Mouse (Mus musculus): ENCODE measurements around the gene Slamf7. TPM values are rescaled to one million over a fixed set of nuclear protein-coding genes. Genes with fewer than 3 reads are reported as not detected.
A peak's percentile ranks its signal among the peaks of the same experiment; 100 is the strongest.

Slamf7 gene
- total RNA-seq, 2 experiments from 2014 or later, result not detected

DNA sequence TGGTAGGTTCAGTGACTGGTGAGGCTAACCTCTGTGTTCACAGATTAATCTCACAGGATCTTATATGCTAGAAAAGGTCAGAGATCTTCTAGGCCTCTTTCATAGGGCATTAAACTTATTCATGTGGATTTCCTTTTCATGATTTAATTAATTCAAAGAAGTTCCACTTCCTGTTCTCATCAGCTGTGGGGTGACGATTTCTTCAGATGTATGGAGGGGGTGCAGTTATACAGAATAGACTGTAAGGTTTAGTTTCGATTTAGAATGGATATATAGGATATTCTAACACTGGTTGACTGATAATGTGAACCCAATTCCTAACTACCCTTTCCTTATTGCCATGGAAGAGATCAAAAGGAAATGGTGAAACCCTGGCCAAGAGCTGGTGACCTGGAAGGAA, 8.6 kb upstream of the Slamf7 start:
- Histone ChIP-seq H3K27ac (no peak overlapping the region), H3K4me3 (no peak overlapping the region)
- no peak for DNase-seq (ENCODE audit: low spot score in 2 of 2)
- no peak for TF ChIP-seq CTCF (conservative IDR thresholded peaks at IDR 0.05)

- Histone ChIP-seq H3K27ac (no peak overlapping the region), H3K4me3 (no peak overlapping the region)
- DNase-seq (ENCODE audit: low spot score in 2 of 2), result no peak
- no peak for TF ChIP-seq CTCF (conservative IDR thresholded peaks at IDR 0.05)
These were observed 7.6 kb upstream of the Slamf7 start for GRCm38 (mm10) chr1:171660423-171660822.

GRCm38 (mm10) chr1:171658561-171658991, 5.7 kb upstream of the Slamf7 start:
- Histone ChIP-seq H3K4me3 (no peak overlapping the region), H3K27ac (peak overlapping the region; percentile 24; the same call in 1 of the 2 replicates)
- TF ChIP-seq CTCF (conservative IDR thresholded peaks at IDR 0.05), result peak; percentile 66
- peak; percentile 14 to 20 for DNase-seq (ENCODE audit: low spot score in 2 of 2)

DNA sequence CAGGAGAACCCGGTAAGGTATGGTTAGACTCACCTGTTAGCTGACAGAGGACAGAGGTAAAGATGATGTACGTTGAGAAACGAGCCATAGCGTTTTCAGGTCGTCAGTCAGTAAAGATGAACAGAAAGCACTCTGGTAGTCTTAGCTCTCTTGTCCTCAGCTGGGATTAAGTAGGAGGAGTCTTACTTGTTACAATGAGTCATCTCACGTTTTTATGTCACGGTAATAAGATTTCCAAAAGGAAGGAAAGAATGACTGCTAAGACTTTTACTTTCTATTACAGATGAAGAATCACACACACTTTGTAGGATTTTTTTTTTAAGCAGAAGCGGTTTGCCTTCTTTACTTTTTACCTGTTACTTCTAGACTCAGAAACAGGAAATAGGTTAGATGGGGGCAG, 4.0 kb downstream of the Slamf7 start:
- no peak overlapping the region for H3K27ac ChIP-seq
- H3K4me3 ChIP-seq, result no peak overlapping the region
- no peak for DNase-seq (ENCODE audit: low spot score in 2 of 2)
- no peak for TF ChIP-seq CTCF (conservative IDR thresholded peaks at IDR 0.05)

DNA sequence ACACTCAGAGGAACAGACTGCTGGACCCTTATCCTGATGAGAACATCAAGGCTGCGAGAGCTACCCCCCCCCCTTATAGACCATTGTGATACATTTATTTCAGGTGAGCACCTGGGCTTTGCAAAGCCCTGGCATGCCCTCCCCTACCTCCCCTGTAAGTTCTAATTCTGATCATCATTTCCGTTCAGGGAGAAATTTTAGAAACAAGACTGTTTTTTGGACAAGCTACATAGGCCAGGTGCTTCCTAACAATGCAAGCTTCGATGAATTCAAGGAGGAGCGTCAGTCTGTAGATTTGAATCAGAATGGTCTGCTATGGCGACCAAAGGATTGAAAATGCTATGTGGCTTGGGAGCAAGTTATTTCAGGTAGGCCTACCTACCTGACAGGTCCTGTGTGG, 5.1 kb downstream of the Slamf7 start:
- DNase-seq (ENCODE audit: low spot score in 2 of 2), result no peak
- TF ChIP-seq CTCF (conservative IDR thresholded peaks at IDR 0.05), result no peak

GRCm38 (mm10) chr1:171646429-171646940, 6.3 kb downstream of the Slamf7 start:
- DNase-seq (ENCODE audit: low spot score in 2 of 2), result no peak
- Histone ChIP-seq H3K27ac (no peak overlapping the region), H3K4me3 (no peak overlapping the region)
- no peak for TF ChIP-seq CTCF (conservative IDR thresholded peaks at IDR 0.05)

More for the DNA sequence above, 5.1 kb downstream of the Slamf7 start:
- H3K27ac ChIP-seq, result no peak overlapping the region
- no peak overlapping the region for H3K4me3 ChIP-seq

- TF ChIP-seq CTCF (conservative IDR thresholded peaks at IDR 0.05), result no peak
- no peak overlapping the region for H3K4me3 ChIP-seq
- H3K27ac ChIP-seq, result no peak overlapping the region
- no peak for DNase-seq (ENCODE audit: low spot score in 2 of 2)
These were observed 9.2 kb downstream of the Slamf7 start for GRCm38 (mm10) chr1:171643612-171644011.

GRCm38 (mm10) chr1:171640796-171641195, 12.0 kb downstream of the Slamf7 start:
- H3K4me3 ChIP-seq, result no peak overlapping the region
- no peak for TF ChIP-seq CTCF (conservative IDR thresholded peaks at IDR 0.05)
- DNase-seq (ENCODE audit: low spot score in 2 of 2), result no peak
- H3K27ac ChIP-seq, result no peak overlapping the region

GRCm38 (mm10) chr1:171638686-171639085, 14.1 kb downstream of the Slamf7 start:
- no peak for TF ChIP-seq CTCF (conservative IDR thresholded peaks at IDR 0.05)
- Histone ChIP-seq H3K4me3 (no peak overlapping the region), H3K27ac (no peak overlapping the region)
- DNase-seq (ENCODE audit: low spot score in 2 of 2), result no peak

- no peak for DNase-seq (ENCODE audit: low spot score in 2 of 2)
- no peak overlapping the region for H3K4me3 ChIP-seq
- no peak for TF ChIP-seq CTCF (conservative IDR thresholded peaks at IDR 0.05)
- no peak overlapping the region for H3K27ac ChIP-seq
These were observed 15.7 kb downstream of the Slamf7 start for GRCm38 (mm10) chr1:171637101-171637500.

- Histone ChIP-seq H3K4me3 (no peak overlapping the region), H3K27ac (no peak overlapping the region)
- no peak for DNase-seq (ENCODE audit: low spot score in 2 of 2)
- TF ChIP-seq CTCF (conservative IDR thresholded peaks at IDR 0.05), result no peak
These were observed 17.1 kb downstream of the Slamf7 start for GRCm38 (mm10) chr1:171635696-171636095.

DNA sequence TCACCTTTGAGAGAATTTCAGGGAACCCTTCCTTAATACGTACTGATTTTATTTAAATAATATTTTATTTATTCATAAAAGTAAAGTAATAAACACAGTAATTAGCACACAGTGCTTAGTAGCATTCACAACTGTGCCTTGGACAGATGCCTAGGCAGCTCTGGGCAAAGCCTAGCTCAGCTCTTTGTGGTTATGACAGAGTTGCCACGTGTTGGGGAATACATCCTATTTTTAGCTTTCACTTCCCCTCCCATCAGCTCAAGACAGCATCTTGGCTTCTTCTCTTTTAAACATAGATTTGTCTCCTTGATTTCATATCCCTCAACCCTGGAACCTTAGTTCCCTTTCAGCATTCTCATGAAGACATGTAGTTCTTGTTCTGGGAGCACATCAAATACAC, 21.4 kb downstream of the Slamf7 start:
- peak overlapping the region; percentile 39; the same call in 1 of the 2 replicates for H3K27ac ChIP-seq
- no peak for TF ChIP-seq CTCF (conservative IDR thresholded peaks at IDR 0.05)
- no peak overlapping the region for H3K4me3 ChIP-seq
- peak in 1 of 2 experiments; percentile 47 for DNase-seq (ENCODE audit: low spot score in 2 of 2)

DNA sequence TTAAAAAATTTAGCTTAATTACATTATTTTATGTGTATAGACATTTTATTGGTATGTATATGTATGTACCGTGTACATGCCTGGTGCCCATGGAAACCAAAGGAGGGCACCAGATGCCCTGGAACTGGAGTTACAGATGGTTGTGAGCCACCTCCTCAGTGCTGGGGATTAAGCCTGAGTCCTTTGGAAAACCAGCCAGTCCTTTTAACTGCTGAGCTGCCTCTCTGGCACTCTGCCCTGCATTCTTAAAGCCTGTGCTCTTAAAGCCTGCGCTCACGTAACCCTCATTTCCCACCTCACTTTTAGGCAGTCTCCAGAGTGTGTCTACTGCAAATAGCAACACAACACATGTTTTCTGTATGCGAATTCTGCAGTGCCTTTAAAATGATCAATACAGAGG, 21.9 kb downstream of the Slamf7 start:
- no peak for TF ChIP-seq CTCF (conservative IDR thresholded peaks at IDR 0.05)
- peak in 1 of 2 experiments; percentile 19 for DNase-seq (ENCODE audit: low spot score in 2 of 2)
- Histone ChIP-seq H3K27ac (peak overlapping the region; percentile 39; the same call in 1 of the 2 replicates), H3K4me3 (no peak overlapping the region)

DNA sequence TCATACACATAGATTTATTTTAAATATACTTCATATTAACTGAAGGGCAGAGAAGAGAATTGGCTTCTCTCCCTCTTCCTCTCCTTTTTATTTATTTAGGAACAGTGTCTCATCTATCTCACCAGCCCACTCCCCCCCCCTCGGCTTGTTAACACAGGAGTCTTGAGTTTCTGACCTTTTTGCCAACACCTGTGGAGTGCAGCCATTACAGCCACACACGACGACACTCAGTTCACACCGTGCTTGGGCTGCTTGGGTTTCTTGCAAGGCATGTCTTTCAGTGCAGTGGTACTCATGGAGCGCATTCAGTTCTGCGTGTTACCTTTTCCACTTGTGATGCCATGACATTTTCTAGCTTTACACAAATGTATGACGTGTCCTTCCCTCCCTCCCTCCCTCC, 22.8 kb downstream of the Slamf7 start:
- DNase-seq (ENCODE audit: low spot score in 2 of 2), result no peak
- H3K4me3 ChIP-seq, result no peak overlapping the region
- no peak for TF ChIP-seq CTCF (conservative IDR thresholded peaks at IDR 0.05)
- no peak overlapping the region for H3K27ac ChIP-seq
